Mouse (Mus musculus) megakaryocyte, embryonic 14.5 days (primary cell): ENCODE results near the gene Dhx40. TPM values are rescaled to one million over a fixed set of nuclear protein-coding genes. Genes with fewer than 3 reads are reported as not detected.
"Not testable (repeated sequence)": the region's sequence is repeated elsewhere in the genome, so short reads cannot be mapped to it uniquely, and the experiment has no call there.

Source experiments
- H3K27me3 ChIP-seq: replicated peaks from 2 replicates; pipeline ENCODE3; 2012; ENCODE audit warnings: inconsistent platforms
- H3K36me3 ChIP-seq: replicated peaks from 2 replicates; pipeline ENCODE3; 2012; ENCODE audit warnings: low read length, inconsistent platforms, mixed read lengths
- H3K4me1 ChIP-seq: 2 replicates; pipeline ENCODE4 v1.6.1; 2012; ENCODE audit warnings: inconsistent platforms
- H3K4me3 ChIP-seq: replicated peaks from 2 replicates; pipeline ENCODE3; 2012; ENCODE audit warnings: moderate library complexity, mild to moderate bottlenecking, inconsistent platforms
- H3K9me3 ChIP-seq: 2 replicates; pipeline ENCODE4 v1.6.1; 2012; ENCODE audit warnings: inconsistent platforms
- FLI1 ChIP-seq: IDR thresholded peaks from 2 replicates; pipeline ENCODE4 v1.6.1; 2012; ENCODE audit warnings: low read length, inconsistent platforms, mixed read lengths
- GATA1 ChIP-seq: IDR thresholded peaks from 3 replicates; pipeline ENCODE4 v1.6.1; 2012; ENCODE audit warnings: mixed read lengths, low read length, inconsistent platforms, borderline replicate concordance
- polyA plus RNA-seq: library from polyadenylated mRNA; stranded (reverse); fragments of >175 nt; gene quantifications from 2 replicates; pipeline ENCODE4 v1.2.3, GENCODE M21; 2012; ENCODE audit warnings: low replicate concordance; ENCODE audit not compliant: insufficient read depth

The Dhx40 gene
- polyA plus RNA-seq, 1 experiment = 2.2 TPM

DNA sequence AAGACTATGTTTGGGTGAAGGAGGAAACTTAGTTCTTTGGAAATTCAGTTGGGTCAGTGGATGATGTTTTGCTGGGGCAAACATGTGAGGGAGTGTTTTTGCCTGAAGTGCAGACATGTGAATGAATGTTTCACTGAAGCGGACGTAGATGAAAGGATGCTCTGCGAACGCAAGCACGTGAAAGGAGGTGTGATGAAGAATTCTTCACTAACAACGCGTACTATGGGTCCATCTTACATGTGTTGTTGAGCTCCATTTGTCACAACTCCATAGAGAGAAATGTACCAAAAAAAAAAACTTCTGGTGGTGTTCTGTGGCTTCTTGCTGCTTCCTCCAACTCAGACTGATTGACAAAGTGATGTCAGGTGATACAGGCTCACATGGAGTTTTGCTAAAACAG is 15.0 kb upstream of the Dhx40 start:
- H3K36me3 ChIP-seq = no peaks in the 10 kb centered on the region
- H3K4me1 ChIP-seq = peaks cover 34% of the 10 kb centered on the region
- H3K4me3 ChIP-seq = no peak overlapping the region
- TF ChIP-seq GATA1 = no peak
- TF ChIP-seq FLI1 = no peak
- H3K27me3 ChIP-seq = peaks cover 37% of the 10 kb centered on the region
- H3K9me3 ChIP-seq = peaks cover 12% of the 10 kb centered on the region

DNA sequence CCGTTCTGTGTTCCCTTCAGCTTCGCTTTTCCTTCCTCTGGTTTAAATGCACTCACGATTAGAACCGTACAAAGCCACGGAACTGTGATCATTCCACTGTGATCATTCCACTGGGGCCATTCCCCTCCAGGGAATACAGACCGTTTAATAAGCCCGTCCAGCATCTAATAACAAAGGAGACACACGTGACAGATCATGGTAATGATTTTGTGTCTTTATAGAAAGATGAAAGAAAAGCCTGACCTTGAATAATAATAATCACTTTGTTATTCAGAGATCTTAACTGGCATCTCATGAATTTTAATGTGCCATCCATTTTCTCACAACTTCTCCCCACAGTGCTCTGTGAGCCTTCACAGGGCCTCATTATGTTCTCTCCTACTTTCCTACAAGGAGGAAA is 12.0 kb upstream of the Dhx40 start:
- H3K4me1 ChIP-seq = peaks cover 31% of the 10 kb centered on the region
- no peaks in the 10 kb centered on the region for H3K36me3 ChIP-seq
- TF ChIP-seq FLI1 (no peak), GATA1 (no peak)
- no peak overlapping the region for H3K4me3 ChIP-seq
- peaks cover 26% of the 10 kb centered on the region for H3K27me3 ChIP-seq
- H3K9me3 ChIP-seq = peaks cover 6% of the 10 kb centered on the region

DNA sequence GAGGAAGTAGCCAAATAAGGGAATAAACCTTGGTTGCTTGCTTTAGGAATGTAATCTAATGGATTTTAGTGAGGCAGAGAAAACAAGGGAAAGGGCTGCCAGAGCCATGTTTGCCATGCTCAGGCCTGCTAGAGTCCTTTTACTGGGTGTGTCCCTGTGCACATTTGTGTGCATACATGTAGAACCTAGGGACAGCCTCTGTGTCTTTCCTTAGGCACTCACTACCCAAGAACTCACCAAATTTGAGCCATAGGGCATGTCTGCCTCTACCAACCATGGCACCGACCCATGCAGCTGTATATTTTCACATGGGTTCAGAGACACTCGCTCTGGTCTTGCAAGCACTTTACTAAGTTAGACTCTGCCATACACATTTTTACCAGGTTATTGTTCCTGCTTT is 11.4 kb upstream of the Dhx40 start:
- Histone ChIP-seq H3K36me3 (no peaks in the 10 kb centered on the region), H3K4me3 (no peak overlapping the region), H3K4me1 (peaks cover 31% of the 10 kb centered on the region), H3K9me3 (peaks cover 6% of the 10 kb centered on the region), H3K27me3 (peaks cover 23% of the 10 kb centered on the region)
- TF ChIP-seq GATA1 (no peak), FLI1 (no peak)

DNA sequence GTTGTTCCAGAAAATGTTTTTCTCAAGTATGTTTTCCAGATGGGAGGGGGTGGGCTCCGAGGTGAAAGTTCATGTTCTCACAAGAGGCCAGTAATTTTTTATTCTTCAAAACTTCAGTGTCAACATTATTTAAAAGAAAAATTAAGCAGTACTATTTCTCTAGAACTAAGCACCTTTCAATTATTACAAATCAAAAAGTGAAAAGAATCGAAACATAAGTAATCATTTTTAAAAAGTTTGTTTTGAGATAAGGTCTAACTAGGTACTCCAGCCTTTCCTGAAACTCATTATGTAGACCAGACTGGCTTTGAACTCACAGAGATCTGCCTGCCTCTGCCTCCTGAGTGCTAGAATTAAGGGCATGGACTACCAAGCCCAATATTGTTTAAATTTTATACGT is 8.7 kb upstream of the Dhx40 start:
- H3K4me3 ChIP-seq, H3K36me3 ChIP-seq, H3K9me3 ChIP-seq: not testable (repeated sequence)
- peaks cover 26% of the 10 kb centered on the region for H3K4me1 ChIP-seq
- peaks cover 10% of the 10 kb centered on the region for H3K27me3 ChIP-seq

DNA sequence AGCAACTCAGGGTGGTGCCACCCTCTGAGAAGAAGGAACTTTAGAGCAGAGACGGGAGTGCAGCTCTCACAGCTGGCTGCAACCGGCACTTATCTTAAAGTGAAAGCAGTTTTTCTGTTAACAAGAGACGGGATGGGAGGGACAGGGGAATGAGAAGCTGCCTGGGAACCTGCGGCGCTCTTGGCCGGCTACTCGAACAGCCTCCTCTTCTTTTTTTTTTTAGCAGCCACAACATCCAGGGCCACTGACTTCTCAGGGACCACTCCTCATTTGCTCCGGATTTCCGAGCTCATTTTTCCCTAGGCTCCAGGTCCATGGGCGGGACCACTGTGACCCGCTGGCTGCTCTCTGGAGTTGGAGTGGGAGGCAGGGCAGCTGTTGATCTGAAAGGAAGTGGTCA is 6.9 kb upstream of the Dhx40 start:
- H3K9me3 ChIP-seq, H3K4me3 ChIP-seq, H3K36me3 ChIP-seq: not testable (repeated sequence)
- Histone ChIP-seq H3K27me3 (peaks cover 13% of the 10 kb centered on the region), H3K4me1 (peaks cover 30% of the 10 kb centered on the region)

DNA sequence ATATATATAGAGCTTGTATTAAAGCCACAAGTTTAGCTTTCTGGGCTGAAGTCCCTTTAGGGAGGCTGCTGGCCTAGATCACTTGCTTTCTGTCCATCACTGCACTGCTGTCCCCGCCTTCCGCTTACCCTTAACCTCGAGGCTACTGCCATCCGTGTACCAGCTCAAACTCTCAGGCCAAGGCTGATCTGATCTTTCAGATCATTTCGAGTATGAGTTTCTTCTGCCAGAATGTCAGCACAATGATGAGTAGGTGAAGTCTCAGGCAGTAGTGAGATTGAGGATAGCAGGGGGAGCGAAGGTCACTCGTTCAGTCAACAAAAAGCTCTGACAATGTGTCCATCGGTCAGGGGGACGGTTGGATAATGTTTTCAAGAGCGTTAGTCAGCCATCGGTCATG is 5.7 kb upstream of the Dhx40 start:
- H3K36me3 ChIP-seq, H3K9me3 ChIP-seq, H3K4me3 ChIP-seq, H3K27me3 ChIP-seq: not testable (repeated sequence)
- peaks cover 20% of the 10 kb centered on the region for H3K4me1 ChIP-seq

DNA sequence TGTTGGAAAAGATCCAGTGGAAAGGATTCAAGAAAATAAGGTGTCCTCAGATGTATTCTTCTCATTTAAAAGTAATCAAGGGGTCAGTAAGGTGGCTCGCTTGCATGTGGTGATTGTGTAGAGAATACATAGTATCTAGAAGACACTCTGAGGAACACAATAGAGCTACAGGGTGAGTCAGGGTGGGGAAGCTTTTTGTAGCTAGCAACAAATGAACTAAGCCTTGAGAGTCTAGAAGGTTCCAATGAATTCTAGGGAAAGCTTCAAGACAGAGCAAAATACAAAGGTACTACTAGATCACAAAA is 3.7 kb upstream of the Dhx40 start:
- no peaks in the 10 kb centered on the region for H3K36me3 ChIP-seq
- no peak for TF ChIP-seq FLI1
- no peak for TF ChIP-seq GATA1
- H3K4me1 ChIP-seq = peaks cover 27% of the 10 kb centered on the region
- peak overlapping the region; percentile 42 for H3K4me3 ChIP-seq
- H3K9me3 ChIP-seq = no peaks in the 10 kb centered on the region
- H3K27me3 ChIP-seq = peaks cover 3% of the 10 kb centered on the region

DNA sequence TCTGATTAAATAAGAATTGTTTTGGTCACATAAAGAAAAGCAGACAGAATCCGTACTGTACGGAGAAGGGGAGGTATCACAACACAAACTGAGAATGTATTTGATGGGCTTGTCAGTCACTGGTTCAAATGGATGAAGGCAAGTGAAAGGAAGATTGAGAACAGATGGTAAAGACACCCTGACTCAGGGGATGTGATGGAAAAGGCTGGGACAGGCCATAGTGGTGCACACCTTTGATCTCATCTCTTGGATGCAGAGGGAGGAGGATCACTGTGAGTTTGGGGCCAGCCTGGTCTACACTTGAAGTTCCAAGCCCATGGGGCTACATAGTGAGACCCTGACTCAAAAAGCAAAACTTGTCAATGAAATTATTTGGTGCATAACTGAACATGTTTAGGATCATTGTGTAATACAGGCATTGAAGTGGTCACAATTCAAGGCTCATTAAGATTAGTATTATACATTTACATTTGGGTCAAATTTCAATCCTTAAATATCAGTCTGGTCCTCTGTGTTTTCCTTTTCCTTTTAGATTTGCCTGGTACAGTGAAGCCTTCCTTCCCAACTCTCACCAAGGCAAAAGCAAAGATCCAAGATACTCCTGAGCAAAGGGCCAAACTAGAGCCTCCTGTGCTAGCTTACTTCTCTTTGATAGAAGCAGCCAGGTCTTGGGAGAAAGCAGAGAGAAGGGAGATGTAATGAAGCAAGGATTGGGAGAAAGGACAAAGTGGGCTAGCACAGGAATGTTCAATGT is 3.2 kb upstream of the Dhx40 start:
- TF ChIP-seq GATA1 (no peak), FLI1 (no peak)
- Histone ChIP-seq H3K36me3 (no peaks in the 10 kb centered on the region), H3K27me3 (peaks cover 3% of the 10 kb centered on the region), H3K4me1 (peaks cover 28% of the 10 kb centered on the region), H3K9me3 (no peaks in the 10 kb centered on the region), H3K4me3 (peak overlapping the region; percentile 35)

DNA sequence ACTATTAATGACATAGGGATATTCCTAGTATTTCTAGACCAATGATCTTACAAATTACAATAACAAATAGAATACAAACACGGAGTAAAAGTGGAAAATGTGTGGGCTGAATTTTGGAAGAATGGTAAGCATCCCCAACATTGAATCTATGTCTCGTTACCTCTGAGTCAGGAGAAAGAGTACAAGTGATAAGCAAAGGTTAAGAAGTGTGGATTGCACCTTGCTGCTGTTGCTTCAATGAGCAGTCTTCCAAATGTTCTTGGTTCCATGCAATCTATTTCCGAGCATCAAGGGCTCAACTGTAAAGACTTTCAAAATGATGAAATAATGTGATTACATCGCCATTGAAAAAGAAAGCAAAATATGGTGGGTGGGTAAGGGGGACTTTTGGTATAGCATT is 2.3 kb upstream of the Dhx40 start:
- H3K4me3 ChIP-seq = no peak overlapping the region
- no peaks in the 10 kb centered on the region for H3K9me3 ChIP-seq
- H3K4me1 ChIP-seq = peaks cover 28% of the 10 kb centered on the region
- no peak for TF ChIP-seq GATA1
- no peak for TF ChIP-seq FLI1
- peaks cover 6% of the 10 kb centered on the region for H3K36me3 ChIP-seq
- peaks cover 3% of the 10 kb centered on the region for H3K27me3 ChIP-seq

DNA sequence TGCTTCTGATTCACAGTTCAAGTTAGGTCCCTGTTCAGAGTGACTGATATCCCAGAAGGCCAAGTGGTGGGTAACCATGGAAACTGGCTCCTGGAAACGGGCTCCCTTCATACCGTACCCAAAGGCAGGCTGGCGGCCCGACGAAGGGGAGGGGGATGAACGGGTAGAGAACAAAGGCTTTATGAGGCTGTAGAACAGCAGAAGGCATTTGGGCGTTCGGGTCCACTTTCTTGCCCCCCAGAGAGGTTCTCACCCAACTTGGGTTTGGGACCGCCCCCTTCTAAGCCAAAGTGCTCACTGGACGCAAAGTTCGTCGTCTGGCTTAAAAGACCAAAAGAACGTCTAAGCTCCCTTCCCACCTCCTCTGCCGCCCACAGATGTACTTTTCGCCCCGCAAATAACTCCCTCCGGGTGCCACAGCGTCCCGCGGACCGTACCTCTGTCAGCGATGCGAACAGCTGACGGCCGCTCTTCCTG is 507 bp downstream of the Dhx40 start:
- no peak for TF ChIP-seq FLI1
- no peak for TF ChIP-seq GATA1
- Histone ChIP-seq H3K4me3 (peak overlapping the region; percentile 97), H3K4me1 (peaks cover 28% of the 10 kb centered on the region), H3K9me3 (no peaks in the 10 kb centered on the region), H3K27me3 (peaks cover 3% of the 10 kb centered on the region), H3K36me3 (peaks cover 26% of the 10 kb centered on the region)

DNA sequence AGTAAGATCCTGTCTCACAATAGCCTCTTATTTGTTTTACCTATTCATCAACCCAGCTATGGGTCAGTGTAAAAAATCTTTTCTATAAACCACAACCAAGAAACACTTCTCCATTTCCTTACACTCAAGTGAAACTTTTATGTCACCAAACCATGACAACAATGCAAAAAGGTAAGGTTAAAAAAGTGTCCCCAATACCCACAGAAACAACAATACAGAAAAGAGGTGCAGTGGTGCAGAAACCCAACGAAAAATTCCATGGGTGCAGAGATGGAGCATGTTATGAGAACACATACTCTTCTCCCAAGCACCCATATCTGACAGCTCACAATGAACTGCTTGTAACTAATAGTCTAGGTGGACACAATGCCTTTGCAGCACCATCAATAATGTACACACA is 13.4 kb downstream of the Dhx40 start:
- H3K4me3 ChIP-seq = no peak overlapping the region
- no peaks in the 10 kb centered on the region for H3K9me3 ChIP-seq
- no peaks in the 10 kb centered on the region for H3K27me3 ChIP-seq
- H3K4me1 ChIP-seq = no peaks in the 10 kb centered on the region
- H3K36me3 ChIP-seq = peaks cover 60% of the 10 kb centered on the region
- TF ChIP-seq GATA1 (no peak), FLI1 (no peak)

DNA sequence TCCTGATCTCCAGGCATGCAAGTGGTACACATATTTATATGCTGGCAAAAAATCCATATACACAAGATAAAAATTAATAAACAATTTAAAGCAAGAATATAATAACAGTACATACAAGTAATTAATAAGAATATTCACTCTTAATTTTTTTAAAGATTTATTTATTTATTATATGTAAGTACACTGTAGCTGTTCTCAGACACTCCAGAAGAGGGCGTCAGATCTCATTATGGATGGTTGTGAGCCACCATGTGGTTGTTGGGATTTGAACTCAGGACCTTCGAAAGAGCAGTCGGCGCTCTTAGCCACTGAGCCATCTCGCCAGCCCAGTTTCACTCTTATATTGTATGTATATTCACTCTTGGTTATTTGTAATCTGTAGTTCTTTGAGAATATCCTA is 20.1 kb downstream of the Dhx40 start:
- not testable (repeated sequence) for H3K4me1 ChIP-seq, H3K9me3 ChIP-seq
- peaks cover 65% of the 10 kb centered on the region for H3K36me3 ChIP-seq

More for the DNA sequence above, 20.1 kb downstream of the Dhx40 start:
- H3K27me3 ChIP-seq, H3K4me3 ChIP-seq: not testable (repeated sequence)
